Mouse (Mus musculus) brain, embryonic 14.5 days (tissue): Measurements from ENCODE around the gene Hormad1.

Source experiments
- CTCF ChIP-seq: fragments of 200-500 bp; IDR thresholded peaks from 2 replicates; pipeline ENCODE4 v1.5.1; 2012; ENCODE audit warnings: inconsistent platforms, mild to moderate bottlenecking, moderate library complexity, borderline replicate concordance; ENCODE audit not compliant: insufficient read depth, insufficient read length; ENCODE audit errors: extremely low read depth
- POLR2A ChIP-seq: fragments of 200-500 bp; IDR thresholded peaks from 2 replicates; pipeline ENCODE4 v1.6.1; 2012; ENCODE audit warnings: mild to moderate bottlenecking, inconsistent platforms, borderline replicate concordance; ENCODE audit not compliant: poor library complexity, insufficient read depth, insufficient read length, severe bottlenecking; ENCODE audit errors: extremely low read depth

DNA sequence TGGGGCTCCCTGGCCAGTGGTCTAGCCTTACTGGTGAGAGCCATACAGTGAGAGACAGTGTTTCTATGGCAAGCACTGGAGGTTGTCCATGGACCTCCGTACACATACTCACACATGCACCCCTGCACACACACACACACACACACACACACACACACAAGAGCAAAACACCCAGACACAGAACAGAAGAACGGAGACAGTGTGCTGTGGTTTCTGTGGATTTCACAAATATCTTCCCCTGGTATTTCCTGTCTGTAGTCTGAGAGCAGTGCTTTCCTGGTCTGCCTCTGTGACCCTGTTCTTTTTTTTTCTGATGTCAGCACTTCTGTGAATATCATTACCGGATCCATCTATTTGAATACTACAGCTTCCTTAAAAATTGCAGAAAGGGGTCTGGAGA is 35.8 kb upstream of the Hormad1 start:
- no peak for TF ChIP-seq POLR2A
- no peak for TF ChIP-seq CTCF
